Mouse (Mus musculus) liver, embryonic 13.5 days (tissue): ENCODE data around the gene E4f1. TPM values are rescaled to one million over a fixed set of nuclear protein-coding genes. Genes with fewer than 3 reads are reported as not detected.

Experiments
- ATAC-seq: fragments of 200-750 bp; cut with Nextera tagmentation; 2 replicates; pipeline ENCODE4 v1.8.0; 2017; ENCODE audit warnings: low read depth, mild to moderate bottlenecking, moderate number of reproducible peaks, moderate library complexity
- DNase-seq: peaks from one replicate; pipeline ENCODE4 v3.0.0; 2022
- H3K27ac ChIP-seq: fragments of 300-500 bp; sonication (generic); 2 replicates; pipeline ENCODE4 v1.5.1; 2015; ENCODE audit warnings: moderate library complexity, mild to moderate bottlenecking, inconsistent platforms
- H3K27me3 ChIP-seq: fragments of 300-500 bp; sonication (generic); 2 replicates; pipeline ENCODE4 v1.6.1; 2015; ENCODE audit warnings: mild to moderate bottlenecking, inconsistent platforms
- H3K36me3 ChIP-seq: fragments of 300-500 bp; sonication (generic); 2 replicates; pipeline ENCODE4 v1.6.1; 2015; ENCODE audit warnings: mild to moderate bottlenecking, inconsistent platforms
- H3K4me1 ChIP-seq: fragments of 300-500 bp; sonication (generic); replicated peaks from 2 replicates; pipeline ENCODE4 v1.6.1; 2015; ENCODE audit warnings: inconsistent platforms
- H3K4me2 ChIP-seq: fragments of 300-500 bp; sonication (generic); 2 replicates; pipeline ENCODE4 v1.6.1; 2015; ENCODE audit warnings: inconsistent platforms, mild to moderate bottlenecking, moderate library complexity
- H3K4me3 ChIP-seq: fragments of 300-500 bp; sonication (generic); replicated peaks from 2 replicates; pipeline ENCODE4 v1.5.1; 2015; ENCODE audit warnings: mild to moderate bottlenecking, inconsistent platforms
- H3K9ac ChIP-seq: fragments of 300-500 bp; sonication (generic); 2 replicates; pipeline ENCODE4 v1.6.1; 2015; ENCODE audit warnings: mild to moderate bottlenecking, inconsistent platforms
- H3K9me3 ChIP-seq: fragments of 300-500 bp; sonication (generic); replicated peaks from 2 replicates; pipeline ENCODE4 v1.6.1; 2016; ENCODE audit warnings: inconsistent platforms
- WGBS: fragments of 180-500 bp; shearing (Covaris S2); methylation state at CpG from one replicate; pipeline ENCODE4 v1.1.7; 2015; ENCODE audit not compliant: insufficient replicate concordance; 5-methylcytosine and 5-hydroxymethylcytosine counted together
- polyA plus RNA-seq: library from polyadenylated mRNA; unstranded; fragments of >200 nt; fragmentation: Nextera tagmentation; extraction: Ambion mirVana; gene quantifications from 2 replicates; pipeline ENCODE4 v1.2.1, GENCODE M21; 2015

Gene E4f1
- 11.7 and 13.0 TPM in 2 replicates for polyA plus RNA-seq

GRCm38 (mm10) chr17:24469910-24470602 is at the start of gene E4f1, which contains the start of gene Pgp:
Gene E4f1, minus strand, starts transcription at chr17:24470313.
Gene Pgp, plus strand, starts transcription at chr17:24470392.
- DNase-seq = peak; percentile 99
- Histone ChIP-seq H3K36me3 (peaks cover 38% of the 10 kb centered on the region), H3K4me3 (peak within 1 kb of the TSS; percentile 98), H3K9me3 (no peaks in the 10 kb centered on the region), H3K4me2 (peak within 1 kb of the TSS; percentile 97), H3K27me3 (no peaks in the 10 kb centered on the region), H3K9ac (peak within 1 kb of the TSS; percentile 99), H3K4me1 (peaks cover 33% of the 10 kb centered on the region), H3K27ac (peak within 1 kb of the TSS; percentile 92)
- peak; percentile 97 for ATAC-seq
- WGBS = under 1% methylated on average over 64 of the region's 75 CpGs

- H3K9ac ChIP-seq = no peak overlapping the region
- peaks cover 8% of the 10 kb centered on the region for H3K4me1 ChIP-seq
- DNase-seq = no peak
- peaks cover 98% of the 10 kb centered on the region for H3K36me3 ChIP-seq
- no peaks in the 10 kb centered on the region for H3K9me3 ChIP-seq
- no peak overlapping the region for H3K4me2 ChIP-seq
- H3K27ac ChIP-seq = no peak overlapping the region
- 79% methylated on average over 24 of the region's 24 CpGs for WGBS
- no peak overlapping the region for H3K4me3 ChIP-seq
- peak; percentile 44; the same call in 1 of the 2 replicates for ATAC-seq
- H3K27me3 ChIP-seq = no peaks in the 10 kb centered on the region
Measured at GRCm38 (mm10) chr17:24514270-24515257, 44.5 kb upstream of the E4f1 start.

GRCm38 (mm10) chr17:24513609-24514008 is 43.5 kb upstream of the E4f1 start:
- DNase-seq = no peak

GRCm38 (mm10) chr17:24507806-24508460 is 37.8 kb upstream of the E4f1 start:
- H3K4me1 ChIP-seq = peaks cover 17% of the 10 kb centered on the region
- no peaks in the 10 kb centered on the region; the same call in 1 of the 2 replicates for H3K27me3 ChIP-seq
- no peak overlapping the region for H3K9ac ChIP-seq
- H3K9me3 ChIP-seq = no peaks in the 10 kb centered on the region
- 79% methylated on average over 12 of the region's 12 CpGs for WGBS
- H3K36me3 ChIP-seq = peaks cover 54% of the 10 kb centered on the region
- no peak overlapping the region for H3K4me3 ChIP-seq
- no peak overlapping the region for H3K27ac ChIP-seq
- peak; percentile 22; the same call in 1 of the 2 replicates for ATAC-seq
- no peak for DNase-seq
- no peak overlapping the region for H3K4me2 ChIP-seq

More at GRCm38 (mm10) chr17:24513609-24514008, 43.5 kb upstream of the E4f1 start:
- Histone ChIP-seq H3K27me3 (no peaks in the 10 kb centered on the region), H3K4me3 (no peak overlapping the region), H3K36me3 (peaks cover 98% of the 10 kb centered on the region), H3K4me2 (no peak overlapping the region), H3K9me3 (no peaks in the 10 kb centered on the region), H3K9ac (no peak overlapping the region), H3K4me1 (peaks cover 8% of the 10 kb centered on the region), H3K27ac (no peak overlapping the region)
- WGBS = 60% methylated on average over 5 of the region's 5 CpGs
- peak; percentile 43; the same call in 1 of the 2 replicates for ATAC-seq

GRCm38 (mm10) chr17:24507129-24507664 is 37.1 kb upstream of the E4f1 start:
- WGBS = 55% methylated on average over 19 of the region's 19 CpGs
- Histone ChIP-seq H3K27me3 (no peaks in the 10 kb centered on the region; the same call in 1 of the 2 replicates), H3K4me3 (peak overlapping the region; percentile 33; the same call in 1 of the 2 replicates), H3K36me3 (peaks cover 48% of the 10 kb centered on the region), H3K4me2 (peak overlapping the region; percentile 50), H3K9me3 (no peaks in the 10 kb centered on the region), H3K4me1 (peaks cover 17% of the 10 kb centered on the region), H3K27ac (no peak overlapping the region), H3K9ac (no peak overlapping the region)
- peak; percentile 27 for ATAC-seq
- DNase-seq = no peak

- Histone ChIP-seq H3K4me3 (peak overlapping the region; percentile 33), H3K4me2 (peak overlapping the region; percentile 50), H3K27ac (no peak overlapping the region), H3K9me3 (no peaks in the 10 kb centered on the region), H3K27me3 (no peaks in the 10 kb centered on the region; the same call in 1 of the 2 replicates), H3K4me1 (peaks cover 17% of the 10 kb centered on the region), H3K9ac (no peak overlapping the region), H3K36me3 (peaks cover 41% of the 10 kb centered on the region)
- DNase-seq (no peak), ATAC-seq (peak; percentile 32; the same call in 1 of the 2 replicates)
- 40% methylated on average over 36 of the region's 36 CpGs for WGBS
Measured at GRCm38 (mm10) chr17:24506332-24507070, 36.4 kb upstream of the E4f1 start.

- 85% methylated on average over 30 of the region's 30 CpGs for WGBS
Measured at GRCm38 (mm10) chr17:24505286-24505955, 35.3 kb upstream of the E4f1 start.

GRCm38 (mm10) chr17:24504085-24504484 is 34.0 kb upstream of the E4f1 start:
- 88% methylated on average over 10 of the region's 10 CpGs for WGBS
- ATAC-seq (no peak), DNase-seq (no peak)
- Histone ChIP-seq H3K9me3 (no peaks in the 10 kb centered on the region), H3K4me3 (no peak overlapping the region), H3K27me3 (peaks cover 3% of the 10 kb centered on the region; the same call in 1 of the 2 replicates), H3K4me2 (no peak overlapping the region), H3K36me3 (peaks cover 17% of the 10 kb centered on the region), H3K4me1 (peaks cover 17% of the 10 kb centered on the region), H3K9ac (no peak overlapping the region), H3K27ac (no peak overlapping the region)

More at GRCm38 (mm10) chr17:24505286-24505955, 35.3 kb upstream of the E4f1 start:
- Histone ChIP-seq H3K4me3 (no peak overlapping the region), H3K9ac (no peak overlapping the region), H3K9me3 (no peaks in the 10 kb centered on the region), H3K27ac (no peak overlapping the region), H3K4me1 (peaks cover 17% of the 10 kb centered on the region), H3K27me3 (peaks cover 3% of the 10 kb centered on the region; the same call in 1 of the 2 replicates), H3K4me2 (no peak overlapping the region), H3K36me3 (peaks cover 30% of the 10 kb centered on the region)
- DNase-seq (no peak), ATAC-seq (no peak)

GRCm38 (mm10) chr17:24502208-24502607 is 32.1 kb upstream of the E4f1 start:
- H3K27me3 ChIP-seq = peaks cover 3% of the 10 kb centered on the region; the same call in 1 of the 2 replicates
- DNase-seq = no peak
- no peaks in the 10 kb centered on the region for H3K36me3 ChIP-seq
- ATAC-seq = no peak
- WGBS = 50% methylated on average over 11 of the region's 11 CpGs
- no peak overlapping the region for H3K27ac ChIP-seq
- peaks cover 9% of the 10 kb centered on the region for H3K4me1 ChIP-seq
- no peak overlapping the region for H3K9ac ChIP-seq
- H3K4me2 ChIP-seq = no peak overlapping the region
- no peak overlapping the region for H3K4me3 ChIP-seq
- no peaks in the 10 kb centered on the region for H3K9me3 ChIP-seq
